Mouse (Mus musculus): ENCODE data around the gene Slc25a11. TPM values are rescaled to one million over a fixed set of nuclear protein-coding genes. Genes with fewer than 3 reads are reported as not detected.

Slc25a11 gene
- polyA plus RNA-seq, 1 experiment from 2014 or later, result 138 TPM

DNA sequence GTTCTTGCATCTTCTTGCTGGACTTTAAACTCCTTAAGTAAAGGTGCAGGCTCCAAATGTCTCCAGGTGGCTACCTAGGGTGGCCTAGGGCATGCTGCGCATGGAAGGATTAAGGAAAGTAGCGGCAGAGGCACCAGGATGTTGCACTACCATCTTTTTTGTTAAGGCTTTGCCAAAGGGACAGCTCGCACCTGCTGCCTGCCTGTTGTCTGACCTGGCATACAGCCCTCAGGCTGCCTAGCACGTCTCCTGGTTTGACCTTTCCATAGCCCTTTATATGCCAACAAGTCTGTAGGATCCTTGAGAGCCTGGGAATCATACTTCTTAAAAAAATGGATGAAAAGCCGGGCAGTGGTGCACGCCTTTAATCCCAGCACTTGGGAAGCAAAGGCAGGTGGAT, 4.2 kb downstream of the Slc25a11 start:
- 92% methylated on average over 6 of the region's 6 CpGs for WGBS
- Histone ChIP-seq H3K4me2 (replicated peaks; ENCODE audit: low read depth, low read length) (no peak overlapping the region), H3K4me1 (replicated peaks; ENCODE audit: control insufficient read depth, insufficient read depth, low read length) (peaks cover 5% of the 10 kb centered on the region), H3K4me3 (ENCODE audit: low read depth, low read length) (no peak overlapping the region), H3K27ac (ENCODE audit: low read depth, low read length) (no peak overlapping the region), H3K9me3 (ENCODE audit: control insufficient read depth, low read length) (no peaks in the 10 kb centered on the region), H3K36me3 (ENCODE audit: control insufficient read depth, insufficient read depth, low read length) (no peaks in the 10 kb centered on the region), H3K9ac (ENCODE audit: low read depth, low read length) (no peak overlapping the region), H3K27me3 (ENCODE audit: control insufficient read depth, insufficient read depth, low read length) (no peaks in the 10 kb centered on the region)
- ATAC-seq (ENCODE audit: low FRiP score) (no peak), DNase-seq (ENCODE audit: low spot score) (no peak)

DNA sequence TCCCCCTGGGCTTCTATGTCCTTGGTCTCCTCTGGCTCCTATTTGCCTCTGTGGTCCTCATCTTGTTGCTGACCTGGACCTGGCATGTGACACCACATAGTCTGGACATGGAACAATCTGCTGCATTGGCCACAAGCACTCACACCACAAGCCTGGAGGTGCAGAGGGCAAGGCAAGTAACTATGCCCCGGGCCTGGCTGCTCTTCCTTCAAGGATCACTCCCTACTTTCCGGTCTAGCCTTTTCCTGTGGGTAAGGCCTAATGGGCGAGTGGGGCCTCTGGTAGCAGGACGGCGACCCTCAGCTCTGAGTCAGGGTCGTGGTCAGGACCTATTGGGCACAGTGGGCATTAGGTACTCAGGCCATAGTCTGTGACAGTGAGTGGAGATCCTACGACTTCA, 6.0 kb downstream of the Slc25a11 start:
- Histone ChIP-seq H3K4me2 (replicated peaks; ENCODE audit: low read depth, low read length) (no peak overlapping the region), H3K4me1 (replicated peaks; ENCODE audit: control insufficient read depth, insufficient read depth, low read length) (peaks cover 5% of the 10 kb centered on the region; the same call in 1 of the 2 replicates), H3K27me3 (ENCODE audit: control insufficient read depth, insufficient read depth, low read length) (no peaks in the 10 kb centered on the region), H3K9me3 (ENCODE audit: control insufficient read depth, low read length) (no peaks in the 10 kb centered on the region), H3K36me3 (ENCODE audit: control insufficient read depth, insufficient read depth, low read length) (no peaks in the 10 kb centered on the region), H3K27ac (ENCODE audit: low read depth, low read length) (no peak overlapping the region), H3K4me3 (ENCODE audit: low read depth, low read length) (no peak overlapping the region), H3K9ac (ENCODE audit: low read depth, low read length) (no peak overlapping the region)
- ATAC-seq (ENCODE audit: low FRiP score), result no peak
- WGBS, result 83% methylated on average over 7 of the region's 7 CpGs
- no peak for DNase-seq (ENCODE audit: low spot score)

DNA sequence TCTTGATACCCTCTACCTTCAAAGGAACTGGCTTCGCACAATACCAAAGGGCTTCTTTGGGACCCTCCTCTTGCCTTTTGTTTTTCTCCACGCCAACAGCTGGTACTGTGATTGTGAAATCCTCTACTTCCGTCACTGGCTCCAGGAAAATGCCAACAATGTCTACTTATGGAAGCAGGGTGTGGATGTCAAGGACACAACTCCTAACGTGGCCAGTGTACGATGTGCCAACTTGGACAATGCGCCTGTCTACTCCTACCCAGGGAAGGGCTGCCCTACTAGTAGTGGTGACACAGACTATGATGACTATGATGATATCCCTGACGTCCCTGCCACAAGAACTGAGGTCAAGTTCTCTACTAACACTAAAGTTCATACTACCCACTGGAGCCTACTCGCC, 7.3 kb downstream of the Slc25a11 start:
- H3K9me3 ChIP-seq (ENCODE audit: control insufficient read depth, low read length), result no peaks in the 10 kb centered on the region
- no peak overlapping the region for H3K27ac ChIP-seq (ENCODE audit: low read depth, low read length)
- DNase-seq (ENCODE audit: low spot score) (no peak), ATAC-seq (ENCODE audit: low FRiP score) (no peak)
- H3K27me3 ChIP-seq (ENCODE audit: control insufficient read depth, insufficient read depth, low read length), result no peaks in the 10 kb centered on the region
- H3K4me2 ChIP-seq (replicated peaks; ENCODE audit: low read depth, low read length), result no peak overlapping the region
- 85% methylated on average over 8 of the region's 8 CpGs for WGBS
- no peaks in the 10 kb centered on the region for H3K36me3 ChIP-seq (ENCODE audit: control insufficient read depth, insufficient read depth, low read length)
- no peak overlapping the region for H3K4me3 ChIP-seq (ENCODE audit: low read depth, low read length)
- H3K9ac ChIP-seq (ENCODE audit: low read depth, low read length), result no peak overlapping the region
- no peaks in the 10 kb centered on the region for H3K4me1 ChIP-seq (replicated peaks; ENCODE audit: control insufficient read depth, insufficient read depth, low read length)

DNA sequence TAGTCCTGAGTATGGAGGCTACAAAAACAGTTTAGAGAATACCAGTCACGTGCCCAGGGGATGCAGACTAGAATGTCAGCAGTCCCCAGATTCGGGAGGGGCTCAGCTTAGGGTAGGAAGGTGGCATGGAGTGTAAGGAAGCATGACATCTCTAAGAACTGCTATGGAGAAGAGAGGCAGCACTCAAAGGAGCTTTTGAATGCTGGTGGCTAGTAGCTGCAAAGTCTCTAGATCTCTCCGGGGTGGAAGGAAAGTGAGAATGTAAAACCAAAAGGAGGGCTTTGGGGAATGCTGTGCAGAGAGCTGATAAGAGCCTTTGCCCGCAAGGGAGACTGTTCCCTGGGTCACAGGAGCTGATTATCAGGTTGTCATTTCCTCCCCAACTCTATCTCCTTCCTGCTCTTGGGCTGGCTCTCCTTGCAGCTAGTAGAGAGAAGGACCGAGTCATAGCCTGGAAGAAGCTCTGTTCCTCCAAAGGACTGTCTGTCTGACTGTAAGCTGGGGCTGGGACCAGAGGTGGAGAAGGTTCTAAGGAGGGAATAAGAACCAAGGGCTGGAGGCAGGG, 8.5 kb downstream of the Slc25a11 start, which contains the start of gene Gp1ba:
Gp1ba (plus strand) TSS at position 409 of the 565 bp plus-strand sequence.
- 51% methylated on average over 5 of the region's 5 CpGs for WGBS
- Histone ChIP-seq H3K4me1 (replicated peaks; ENCODE audit: control insufficient read depth, insufficient read depth, low read length) (no peaks in the 10 kb centered on the region), H3K36me3 (ENCODE audit: control insufficient read depth, insufficient read depth, low read length) (no peaks in the 10 kb centered on the region), H3K4me2 (replicated peaks; ENCODE audit: low read depth, low read length) (no peak within 1 kb of the TSS), H3K9ac (ENCODE audit: low read depth, low read length) (no peak within 1 kb of the TSS), H3K27me3 (ENCODE audit: control insufficient read depth, insufficient read depth, low read length) (no peaks in the 10 kb centered on the region), H3K4me3 (ENCODE audit: low read depth, low read length) (no peak within 1 kb of the TSS), H3K27ac (ENCODE audit: low read depth, low read length) (no peak within 1 kb of the TSS), H3K9me3 (ENCODE audit: control insufficient read depth, low read length) (no peaks in the 10 kb centered on the region)
- DNase-seq (ENCODE audit: low spot score) (no peak), ATAC-seq (ENCODE audit: low FRiP score) (no peak)

DNA sequence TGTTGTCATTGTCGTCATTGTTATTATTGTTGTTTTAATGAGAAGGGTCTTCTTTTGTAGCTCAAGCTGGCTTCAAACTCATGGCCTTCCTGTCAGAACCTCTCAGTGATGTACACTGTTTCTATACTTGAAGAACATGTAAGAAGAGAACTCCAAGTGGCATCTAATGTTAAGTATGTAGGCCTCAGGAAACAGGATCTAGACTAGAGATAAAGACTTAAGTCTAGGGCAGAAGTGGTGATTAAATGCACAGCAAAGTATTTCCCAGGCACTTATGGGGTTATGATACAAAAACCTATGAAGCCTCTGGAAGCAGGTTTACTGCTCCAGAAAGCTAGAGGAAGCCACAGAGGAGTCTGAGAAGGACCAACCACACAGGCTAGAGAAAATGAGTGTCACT, 9.0 kb downstream of the Slc25a11 start:
- Histone ChIP-seq H3K4me1 (replicated peaks; ENCODE audit: control insufficient read depth, insufficient read depth, low read length) (no peaks in the 10 kb centered on the region), H3K27ac (ENCODE audit: low read depth, low read length) (no peak overlapping the region), H3K9me3 (ENCODE audit: control insufficient read depth, low read length) (no peaks in the 10 kb centered on the region), H3K4me2 (replicated peaks; ENCODE audit: low read depth, low read length) (no peak overlapping the region), H3K36me3 (ENCODE audit: control insufficient read depth, insufficient read depth, low read length) (no peaks in the 10 kb centered on the region), H3K9ac (ENCODE audit: low read depth, low read length) (no peak overlapping the region), H3K4me3 (ENCODE audit: low read depth, low read length) (no peak overlapping the region), H3K27me3 (ENCODE audit: control insufficient read depth, insufficient read depth, low read length) (no peaks in the 10 kb centered on the region)
- no peak for DNase-seq (ENCODE audit: low spot score)
- 89% methylated on average over 1 of the region's 1 CpGs for WGBS
- ATAC-seq (ENCODE audit: low FRiP score), result no peak

DNA sequence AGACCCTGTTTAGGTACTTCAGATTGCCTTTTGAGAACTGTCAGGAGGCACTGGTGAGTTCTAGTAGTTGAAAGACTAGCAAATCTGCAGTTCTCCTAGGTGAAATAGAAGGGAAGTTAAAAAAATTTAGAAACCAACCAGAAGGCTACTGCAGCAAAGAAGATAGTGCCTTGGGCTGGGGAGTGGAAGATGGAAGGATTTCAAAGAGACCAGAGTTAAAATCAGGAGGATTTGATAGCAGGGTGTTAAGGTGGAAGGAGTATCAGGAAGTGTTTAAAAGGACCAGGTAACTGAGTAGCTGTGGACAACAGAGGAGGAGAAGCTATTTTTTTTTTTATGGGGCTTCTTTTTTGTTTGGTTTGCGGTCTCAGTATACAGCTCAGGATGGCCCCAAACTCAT, 9.5 kb downstream of the Slc25a11 start:
- Histone ChIP-seq H3K9me3 (ENCODE audit: control insufficient read depth, low read length) (no peaks in the 10 kb centered on the region), H3K4me2 (replicated peaks; ENCODE audit: low read depth, low read length) (no peak overlapping the region), H3K9ac (ENCODE audit: low read depth, low read length) (no peak overlapping the region), H3K36me3 (ENCODE audit: control insufficient read depth, insufficient read depth, low read length) (no peaks in the 10 kb centered on the region), H3K4me3 (ENCODE audit: low read depth, low read length) (no peak overlapping the region), H3K27me3 (ENCODE audit: control insufficient read depth, insufficient read depth, low read length) (no peaks in the 10 kb centered on the region), H3K27ac (ENCODE audit: low read depth, low read length) (no peak overlapping the region), H3K4me1 (replicated peaks; ENCODE audit: control insufficient read depth, insufficient read depth, low read length) (no peaks in the 10 kb centered on the region)
- ATAC-seq (ENCODE audit: low FRiP score), result no peak
- WGBS, result 93% methylated on average over 1 of the region's 1 CpGs
- no peak for DNase-seq (ENCODE audit: low spot score)

DNA sequence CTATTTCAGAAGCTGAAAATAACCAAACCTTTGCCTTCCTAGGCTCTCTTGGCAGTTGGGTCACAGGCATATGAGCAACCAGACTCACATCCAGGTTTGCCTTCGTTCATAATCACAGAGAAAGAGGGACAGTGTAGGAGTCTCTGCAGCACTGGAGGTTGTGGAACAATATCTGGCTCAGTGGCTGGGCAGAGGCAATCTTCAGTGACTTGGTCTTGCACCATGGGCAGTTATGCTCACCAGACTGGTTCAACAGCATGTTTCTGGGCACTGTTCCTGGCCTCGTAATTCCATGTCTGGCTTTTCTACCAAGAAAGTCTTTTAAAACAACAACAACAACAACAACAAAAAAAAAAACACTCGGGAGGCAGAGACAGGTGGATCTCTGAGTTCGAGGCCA, 11.7 kb downstream of the Slc25a11 start:
- H3K9ac ChIP-seq (ENCODE audit: low read depth, low read length), result no peak overlapping the region
- DNase-seq (ENCODE audit: low spot score) (no peak), ATAC-seq (ENCODE audit: low FRiP score) (no peak)
- no peak overlapping the region for H3K4me2 ChIP-seq (replicated peaks; ENCODE audit: low read depth, low read length)
- H3K4me3 ChIP-seq (ENCODE audit: low read depth, low read length), result no peak overlapping the region
- WGBS, result 80% methylated on average over 4 of the region's 4 CpGs
- no peaks in the 10 kb centered on the region for H3K9me3 ChIP-seq (ENCODE audit: control insufficient read depth, low read length)
- no peaks in the 10 kb centered on the region for H3K27me3 ChIP-seq (ENCODE audit: control insufficient read depth, insufficient read depth, low read length)
- no peak overlapping the region for H3K27ac ChIP-seq (ENCODE audit: low read depth, low read length)
- no peaks in the 10 kb centered on the region for H3K36me3 ChIP-seq (ENCODE audit: control insufficient read depth, insufficient read depth, low read length)
- no peaks in the 10 kb centered on the region for H3K4me1 ChIP-seq (replicated peaks; ENCODE audit: control insufficient read depth, insufficient read depth, low read length)

DNA sequence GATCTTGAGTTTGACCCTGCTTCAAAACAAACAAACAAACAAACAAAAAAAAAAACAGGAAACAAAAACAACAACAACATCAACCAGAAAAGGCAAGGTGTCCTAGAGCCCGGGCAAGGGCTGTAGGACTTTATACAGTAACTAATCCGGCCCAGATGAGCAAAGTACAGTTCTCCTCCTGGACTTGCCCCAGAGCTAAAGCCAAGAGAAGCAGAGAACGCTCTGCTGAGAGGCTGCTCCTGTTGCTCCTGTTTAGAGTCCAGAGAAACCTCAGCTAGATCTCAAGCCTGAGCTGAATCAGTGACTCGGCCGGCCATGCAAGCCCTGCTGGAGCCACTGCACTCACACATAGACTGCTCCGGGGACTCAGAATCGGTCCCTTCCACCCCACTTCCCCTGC, 17.1 kb downstream of the Slc25a11 start:
- ATAC-seq (ENCODE audit: low FRiP score), result no peak
- WGBS, result 74% methylated on average over 7 of the region's 7 CpGs

DNA sequence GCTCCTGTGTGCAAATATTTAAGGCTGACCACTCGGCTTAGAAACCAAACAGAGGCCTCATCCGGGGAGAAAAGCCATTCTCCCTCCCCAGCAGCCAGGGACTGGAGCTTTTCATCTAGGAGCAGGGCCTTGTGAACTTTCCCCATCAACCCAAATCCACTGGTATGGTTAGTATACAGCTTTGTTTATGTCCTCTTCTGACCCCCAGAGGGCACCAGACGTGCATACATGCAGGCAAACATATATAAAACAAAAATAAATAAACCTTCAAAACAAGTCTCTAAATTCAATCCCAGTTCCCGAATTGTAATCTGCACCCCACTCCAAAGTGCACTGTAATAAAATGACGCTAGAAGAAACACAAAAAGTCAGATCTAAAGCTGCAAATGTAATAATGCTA, 17.7 kb downstream of the Slc25a11 start:
- no peaks in the 10 kb centered on the region for H3K27me3 ChIP-seq (ENCODE audit: control insufficient read depth, insufficient read depth, low read length)
- H3K4me3 ChIP-seq (ENCODE audit: low read depth, low read length), result no peak overlapping the region
- DNase-seq (ENCODE audit: low spot score), result no peak
- H3K36me3 ChIP-seq (ENCODE audit: control insufficient read depth, insufficient read depth, low read length), result no peaks in the 10 kb centered on the region
- H3K9me3 ChIP-seq (ENCODE audit: control insufficient read depth, low read length), result no peaks in the 10 kb centered on the region
- no peak overlapping the region for H3K27ac ChIP-seq (ENCODE audit: low read depth, low read length)
- no peak overlapping the region for H3K9ac ChIP-seq (ENCODE audit: low read depth, low read length)
- H3K4me2 ChIP-seq (replicated peaks; ENCODE audit: low read depth, low read length), result no peak overlapping the region
- 63% methylated on average over 5 of the region's 5 CpGs for WGBS
- no peak for ATAC-seq (ENCODE audit: low FRiP score)
- H3K4me1 ChIP-seq (replicated peaks; ENCODE audit: control insufficient read depth, insufficient read depth, low read length), result no peaks in the 10 kb centered on the region

More for the DNA sequence above, 17.1 kb downstream of the Slc25a11 start:
- H3K9ac ChIP-seq (ENCODE audit: low read depth, low read length), result no peak overlapping the region
- H3K27me3 ChIP-seq (ENCODE audit: control insufficient read depth, insufficient read depth, low read length), result no peaks in the 10 kb centered on the region
- H3K9me3 ChIP-seq (ENCODE audit: control insufficient read depth, low read length), result no peaks in the 10 kb centered on the region
- no peaks in the 10 kb centered on the region for H3K36me3 ChIP-seq (ENCODE audit: control insufficient read depth, insufficient read depth, low read length)
- no peak for DNase-seq (ENCODE audit: low spot score)
- H3K4me2 ChIP-seq (replicated peaks; ENCODE audit: low read depth, low read length), result no peak overlapping the region
- no peaks in the 10 kb centered on the region for H3K4me1 ChIP-seq (replicated peaks; ENCODE audit: control insufficient read depth, insufficient read depth, low read length)
- no peak overlapping the region for H3K4me3 ChIP-seq (ENCODE audit: low read depth, low read length)
- H3K27ac ChIP-seq (ENCODE audit: low read depth, low read length), result no peak overlapping the region
